Mouse (Mus musculus) brain, embryonic 18.5 days (tissue): ENCODE data around the gene Mrps31.
A peak's percentile ranks its signal among the peaks of the same experiment; 100 is the strongest.

ENCODE experiments used
- DNase-seq: peaks from one replicate; pipeline ENCODE4 v3.0.0-alpha.2; 2012; ENCODE audit warnings: low read depth, low spot score

The Mrps31 gene

DNA sequence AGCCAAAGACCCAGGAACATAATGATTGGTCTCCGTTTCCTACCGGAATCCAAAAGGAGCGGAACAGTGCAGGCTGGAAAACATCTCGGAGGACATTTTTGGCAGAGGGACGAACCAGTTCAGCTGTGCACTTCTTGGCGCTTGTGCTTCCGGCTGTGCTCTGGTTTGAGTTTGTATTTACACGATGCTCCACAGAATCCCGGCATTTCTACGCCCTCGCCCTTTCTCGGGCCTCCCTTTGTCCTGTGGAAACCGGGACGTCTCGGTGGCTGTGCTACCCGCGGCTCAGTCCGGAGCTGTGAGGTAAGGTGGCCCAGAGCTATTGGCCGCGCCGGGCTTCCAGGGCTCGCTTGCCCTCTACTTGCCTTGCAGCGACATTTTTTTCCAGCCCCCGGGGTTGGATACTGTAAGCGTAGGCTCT, at the start of gene Mrps31:
TSS of gene Mrps31 (plus strand) at position 80 of the 421 bp plus-strand sequence.
- peak; percentile 84 for DNase-seq

- DNase-seq, result no peak
Measured at GRCm38 (mm10) chr8:22376311-22376710, 34.9 kb upstream of the Mrps31 start.

- DNase-seq, result no peak
Measured at GRCm38 (mm10) chr8:22376903-22377302, 34.3 kb upstream of the Mrps31 start.

GRCm38 (mm10) chr8:22380934-22381333, 30.2 kb upstream of the Mrps31 start:
- no peak for DNase-seq

GRCm38 (mm10) chr8:22382824-22383595, 28.2 kb upstream of the Mrps31 start:
- no peak for DNase-seq

DNA sequence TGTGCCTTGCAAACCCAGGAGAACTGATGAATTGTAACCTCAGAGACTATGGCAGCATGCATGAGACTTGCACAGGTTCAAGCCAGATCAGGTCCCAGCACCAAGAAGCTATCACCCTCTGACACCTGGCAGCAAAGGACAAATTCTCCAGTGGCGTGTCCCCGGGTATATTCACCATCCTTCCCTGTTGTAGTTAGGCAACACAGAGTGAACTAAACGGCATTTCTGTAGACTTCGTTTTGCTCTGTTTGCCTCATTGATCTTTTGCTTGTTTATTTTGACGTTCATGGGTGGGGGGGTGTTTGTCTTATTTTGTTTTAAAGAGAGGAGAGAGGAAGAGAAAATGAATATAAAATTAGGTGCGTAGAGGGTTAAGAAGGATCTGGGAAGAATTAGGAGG, 26.0 kb upstream of the Mrps31 start:
- DNase-seq, result no peak

DNA sequence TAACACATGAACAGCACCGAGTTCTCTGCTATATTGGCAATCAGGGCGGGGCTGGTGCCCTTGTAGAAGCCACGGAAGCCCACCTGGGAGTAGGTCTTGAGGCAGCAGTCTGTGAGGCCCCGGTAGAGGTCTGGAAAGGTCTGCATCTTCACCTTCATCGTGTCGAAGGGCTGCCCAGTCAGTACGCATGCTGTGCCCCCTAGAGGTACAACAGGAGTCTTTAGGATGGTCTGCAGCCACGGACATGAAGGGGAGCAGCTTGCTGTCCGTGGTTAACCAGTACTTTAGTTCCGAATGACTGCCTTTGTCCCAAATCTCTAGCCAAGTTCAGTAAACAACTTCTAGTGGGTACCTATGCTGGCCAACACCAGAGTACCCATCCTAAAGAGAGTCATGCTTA, 21.3 kb upstream of the Mrps31 start:
- no peak for DNase-seq

DNA sequence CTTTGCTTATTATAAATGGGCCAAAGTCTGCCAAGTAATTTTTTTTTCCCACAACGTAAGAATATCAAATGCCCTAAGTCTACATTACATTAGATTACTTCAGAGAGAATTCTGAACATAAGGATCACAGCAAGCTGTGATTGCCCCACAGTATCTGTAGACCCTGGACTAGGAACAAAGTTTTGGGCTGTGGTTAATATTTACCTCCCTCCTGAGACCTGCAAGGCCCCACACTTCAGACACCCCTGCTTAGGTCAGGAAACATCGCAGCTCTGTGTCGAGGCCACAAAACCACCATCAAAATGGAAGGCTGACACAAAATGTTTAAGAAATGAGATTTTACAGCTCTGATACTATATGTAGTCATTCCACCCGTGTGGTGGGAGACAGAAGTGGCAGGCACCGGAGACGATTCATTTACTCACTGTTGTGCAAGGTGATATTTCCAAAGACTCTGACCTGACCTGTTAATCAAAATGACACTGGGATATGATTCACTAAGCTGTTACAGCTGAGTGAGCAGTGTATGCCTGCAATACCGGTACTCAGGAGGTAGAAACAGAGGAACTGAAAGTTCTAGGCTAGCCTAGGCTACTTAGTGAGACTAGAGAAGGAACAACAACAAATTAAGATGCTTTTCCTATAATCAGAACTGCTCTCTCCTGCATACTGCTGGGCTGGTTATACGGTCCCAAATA, 20.2 kb upstream of the Mrps31 start:
- no peak for DNase-seq

DNA sequence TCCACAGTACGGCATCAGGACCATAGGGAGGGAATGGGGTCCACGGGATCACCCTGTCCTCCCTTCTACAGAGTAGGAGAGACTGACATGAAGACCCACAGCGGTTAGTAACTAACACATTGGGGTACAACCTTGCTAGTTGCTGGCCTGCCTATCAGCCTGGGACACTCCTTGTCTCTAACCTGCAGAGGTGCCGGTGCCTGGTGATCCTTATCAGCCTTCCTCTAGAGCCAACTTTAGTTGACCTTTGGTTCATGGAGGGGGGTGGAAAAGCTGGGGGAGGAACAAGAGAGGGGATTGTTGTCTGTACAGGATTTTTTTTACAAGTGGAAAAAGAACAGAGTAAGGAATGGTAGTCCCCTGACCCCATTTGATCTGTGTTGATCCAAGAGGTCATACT, 16.7 kb upstream of the Mrps31 start:
- no peak for DNase-seq

GRCm38 (mm10) chr8:22395256-22395655, 15.9 kb upstream of the Mrps31 start:
- no peak for DNase-seq

- DNase-seq, result peak; percentile 6
Measured at GRCm38 (mm10) chr8:22397811-22398141, 13.4 kb upstream of the Mrps31 start.

DNA sequence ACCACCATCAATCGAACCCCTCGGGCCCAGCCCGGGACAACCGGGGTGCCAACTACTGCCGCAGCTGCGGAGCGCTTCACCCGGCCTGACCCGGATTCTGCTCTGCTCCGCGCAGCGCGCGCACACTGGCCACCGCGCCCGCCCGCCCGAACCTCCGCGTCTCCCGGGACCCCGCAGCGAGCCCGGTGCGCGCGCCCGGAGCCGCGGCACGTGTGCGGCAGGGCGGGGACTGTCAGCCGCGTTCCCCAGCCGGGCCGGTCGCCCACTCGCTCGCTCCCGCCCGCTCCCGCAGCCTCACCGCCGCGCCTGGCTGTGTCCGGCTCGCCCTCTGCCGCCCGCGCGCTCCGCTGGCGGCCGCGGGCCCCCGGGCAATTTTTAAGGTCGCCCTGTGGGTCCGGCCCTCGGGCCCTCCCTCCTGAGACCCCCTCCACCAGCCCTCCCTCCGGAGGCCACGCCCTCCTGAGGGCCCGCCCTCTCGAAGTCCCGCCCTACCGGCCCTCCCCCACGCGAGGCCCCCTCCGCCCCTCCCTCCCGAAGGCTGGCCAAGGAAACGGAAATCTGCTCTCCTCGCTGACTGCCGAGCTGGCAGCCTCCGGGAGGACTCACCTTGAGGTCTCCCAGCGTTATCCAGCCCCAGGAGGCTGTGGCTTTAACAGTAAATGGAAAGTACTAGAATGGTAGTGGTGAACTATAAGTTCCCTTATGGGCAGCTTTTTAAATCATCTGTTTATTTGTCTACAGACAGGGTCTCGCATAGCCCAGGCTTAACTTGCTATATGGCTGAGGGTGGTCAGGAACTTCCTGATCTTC, 12.8 kb upstream of the Mrps31 start, which contains the start of gene Slc25a15:
TSS of gene Slc25a15 (minus strand) at position 456 of the 810 bp plus-strand sequence.
- peak; percentile 78 for DNase-seq

- no peak for DNase-seq
Measured at GRCm38 (mm10) chr8:22399285-22399880, 11.8 kb upstream of the Mrps31 start.

DNA sequence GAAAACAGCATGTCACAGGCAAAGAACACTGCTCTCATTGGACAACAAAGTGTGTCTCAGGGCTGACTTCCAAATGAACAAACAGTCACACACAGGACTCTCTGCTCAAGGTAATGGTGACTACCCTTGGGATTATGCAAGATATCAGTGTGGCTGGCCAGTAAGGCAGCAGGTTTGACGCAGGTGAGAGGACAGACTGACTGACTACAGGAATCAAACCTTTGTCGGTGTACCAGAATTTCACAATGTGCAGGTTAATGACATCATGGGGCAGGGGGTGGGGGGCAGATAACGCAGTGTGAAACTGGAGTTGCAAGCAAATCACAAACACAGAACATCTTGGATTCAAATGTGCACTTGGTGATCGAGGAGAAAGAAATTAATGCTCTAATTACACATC, 10.6 kb upstream of the Mrps31 start:
- DNase-seq, result no peak

DNA sequence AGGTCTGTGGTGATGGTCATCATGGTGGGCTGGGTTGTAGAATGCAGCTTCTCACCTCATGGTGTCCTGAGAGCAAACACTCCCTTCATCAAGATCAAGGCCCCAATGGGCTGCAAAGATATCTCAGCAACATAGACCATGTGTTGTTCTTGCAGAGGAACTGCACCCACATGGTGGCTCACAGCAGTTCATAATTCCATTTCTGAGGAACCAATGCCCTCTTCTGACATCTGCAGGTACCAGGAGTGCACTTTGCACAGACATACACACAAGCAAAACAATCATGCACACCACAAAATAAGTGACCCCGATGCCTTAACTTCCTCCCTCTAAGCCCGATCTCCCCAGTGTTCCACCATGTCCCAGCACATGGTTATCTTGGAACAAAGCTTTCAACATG, 7.9 kb upstream of the Mrps31 start:
- DNase-seq, result no peak

- DNase-seq, result no peak
Measured at GRCm38 (mm10) chr8:22405733-22406132, 5.4 kb upstream of the Mrps31 start.

- no peak for DNase-seq
Measured at GRCm38 (mm10) chr8:22410688-22411281, 376 bp upstream of the Mrps31 start.

- DNase-seq, result no peak
Measured at GRCm38 (mm10) chr8:22411971-22412370, 810 bp downstream of the Mrps31 start.
